Mouse (Mus musculus): ENCODE results near the gene Spag17.
"Not testable (repeated sequence)": the region's sequence is repeated elsewhere in the genome, so short reads cannot be mapped to it uniquely, and the experiment has no call there.

- not testable (repeated sequence) for TF ChIP-seq CTCF, POLR2A (IDR thresholded peaks at IDR 0.05; ENCODE audit: insufficient read depth, low read depth, low read length)
These were observed 9.5 kb downstream of the Spag17 start for GRCm38 (mm10) chr3:99894741-99895140.

Measured in olfactory bulb, adult 2 months (tissue).